In the genomic region with DNA sequence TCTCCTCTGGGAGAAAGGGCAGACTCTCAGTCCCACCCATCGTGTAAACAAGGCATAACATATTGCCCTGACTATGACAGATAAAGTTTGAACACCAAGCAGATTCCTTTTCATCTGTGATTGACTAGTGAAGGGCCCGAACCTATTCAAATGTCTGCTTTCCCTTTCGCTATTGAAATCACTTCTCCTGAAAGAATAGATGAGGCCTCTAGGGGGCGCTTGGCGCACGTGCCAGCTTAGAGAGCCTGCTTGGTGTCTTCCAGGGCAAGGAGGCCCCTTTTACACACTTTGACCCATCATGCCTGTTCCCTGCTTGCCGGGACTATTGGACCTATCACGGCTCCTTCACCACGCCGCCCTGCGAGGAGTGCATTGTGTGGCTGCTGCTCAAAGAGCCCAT, we compare ENCODE assay signal across 9 mouse cellular contexts. TPM values are rescaled to one million over a fixed set of nuclear protein-coding genes. Genes with fewer than 3 reads are reported as not detected.
DNase-seq lines count a peak whose midpoint lies in the region; ATAC-seq and TF ChIP-seq lines count a peak whose summit lies in the region.
"Had no signal": no experiment of that assay in that cellular context is flagged by ENCODE, and none has a peak within 500 bp of the region (broad histone marks: within the 10 kb centered on the region; RNA-seq: fewer than 3 reads in every experiment).

No protein-coding gene starts in this region.

- peaks cover 0 to 5% of the 10 kb centered on the region in 2 experiments; a peak in 1 of 4 replicates for H3K36me3 ChIP-seq in MEL (ENCODE audit: control insufficient read depth in 1 of 2, insufficient read depth in 2 of 2, low read length in 2 of 2)
- no peaks in the 10 kb centered on the region for H3K36me3 ChIP-seq in forebrain, embryonic 13.5 days (ENCODE audit: poor library complexity, severe bottlenecking)
- H3K36me3 ChIP-seq: limb, embryonic 12.5 days had no signal

- DNase-seq in MEL (ENCODE audit: low read depth, low spot score), result peak; percentile 94
- peak; percentile 68 for DNase-seq in heart, postnatal 4 days
- DNase-seq in layer of hippocampus, adult 8-10 months (ENCODE audit: low spot score in 2 of 2), result peak; percentile 45 to 68
- DNase-seq in lung, postnatal 4 days, result peak; percentile 76 to 82
- DNase-seq in retina, postnatal 7 days (ENCODE audit: low read depth, low spot score), result peak; percentile 54
- DNase-seq in urinary bladder, postnatal 25 days (ENCODE audit: low spot score), result peak; percentile 54

- peak overlapping the region; percentile 81 to 90 for H3K4me3 ChIP-seq in MEL (ENCODE audit: control insufficient read depth in 1 of 2, insufficient read depth in 1 of 2, low read depth in 2 of 2, low read length in 2 of 2)
- H3K4me3 ChIP-seq in forebrain, embryonic 13.5 days, result no peak overlapping the region
- H3K4me3 ChIP-seq: limb, embryonic 12.5 days had no signal

- H3K9ac ChIP-seq in MEL (ENCODE audit: control insufficient read depth, low read depth, low read length, poor library complexity, severe bottlenecking), result peak overlapping the region; percentile 68
- no peak overlapping the region for H3K9ac ChIP-seq in forebrain, embryonic 13.5 days
- H3K9ac ChIP-seq: limb, embryonic 12.5 days had no signal

- 0 out of 2 replicates have a peak overlapping the region, but pooled peaks have one; percentile 30 for H3K27ac ChIP-seq in MEL (ENCODE audit: control insufficient read depth, low read depth, low read length)
- no peak overlapping the region for H3K27ac ChIP-seq in forebrain, embryonic 13.5 days
- H3K27ac ChIP-seq: limb, embryonic 12.5 days had no signal

- TF ChIP-seq EP300 in MEL (IDR thresholded peaks at IDR 0.05; ENCODE audit: low read depth in 1 of 2, low read length in 2 of 2), result no peak

- no peaks in the 10 kb centered on the region for H3K9me3 ChIP-seq in MEL (replicated peaks; ENCODE audit: insufficient read depth, low read length)
- no peaks in the 10 kb centered on the region for H3K9me3 ChIP-seq in forebrain, embryonic 13.5 days (replicated peaks)
- H3K9me3 ChIP-seq: limb, embryonic 12.5 days had no signal

- peak; percentile 84 for TF ChIP-seq RAD21 in MEL (IDR thresholded peaks at IDR 0.05; ENCODE audit: low read depth, low read length)

- H3K4me2 ChIP-seq in forebrain, embryonic 13.5 days, result no peak overlapping the region
- H3K4me2 ChIP-seq: limb, embryonic 12.5 days had no signal

- peaks cover 7 to 15% of the 10 kb centered on the region in 2 experiments for H3K4me1 ChIP-seq in MEL (ENCODE audit: control insufficient read depth in 1 of 2, insufficient read depth in 2 of 2, low read length in 2 of 2)
- no peaks in the 10 kb centered on the region for H3K4me1 ChIP-seq in forebrain, embryonic 13.5 days
- H3K4me1 ChIP-seq: limb, embryonic 12.5 days had no signal

- no peak for TF ChIP-seq POLR2A in MEL (IDR thresholded peaks at IDR 0.05; ENCODE audit: control insufficient read depth in 1 of 2, insufficient read depth in 1 of 2, low read depth in 1 of 2, low read length in 2 of 2, poor library complexity in 1 of 2)

- 16% methylated on average over 11 of the region's 11 CpGs for WGBS in forebrain, embryonic 13.5 days

- TF ChIP-seq CTCF in MEL (IDR thresholded peaks at IDR 0.05 in 2 of 3, conservative IDR thresholded peaks at IDR 0.05 in 1 of 3; ENCODE audit: control insufficient read depth in 1 of 3, insufficient read depth in 1 of 3, low read depth in 2 of 3, low read length in 3 of 3, poor library complexity in 1 of 3, severe bottlenecking in 1 of 3), result peak; percentile 73 to 89 (median 85)

- H3K27me3 ChIP-seq in MEL (ENCODE audit: control insufficient read depth in 1 of 2, insufficient read depth in 2 of 2, low read length in 2 of 2), result no peaks in the 10 kb centered on the region
- H3K27me3 ChIP-seq in forebrain, embryonic 13.5 days, result no peaks in the 10 kb centered on the region
- H3K27me3 ChIP-seq: limb, embryonic 12.5 days had no signal

- ATAC-seq in cerebellum, adult (ENCODE audit: insufficient number of reproducible peaks, low FRiP score, low TSS enrichment), result peak; percentile 46; the same call in 1 of the 2 replicates
- peak; percentile 78 for ATAC-seq in forebrain, embryonic 13.5 days

- no peaks in the 10 kb centered on the region for H3K79me2 ChIP-seq in MEL (ENCODE audit: control insufficient read depth, insufficient read depth, low read length, poor library complexity)

TF ChIP-seq in MEL, 35 proteins besides CTCF, POLR2A, EP300 and RAD21:
- TF ChIP-seq CHD1 (IDR thresholded peaks at IDR 0.05; ENCODE audit: low read depth, low read length), result 0 out of 2 replicates have a peak, but pooled peaks have one; percentile 46
- TF ChIP-seq SMC3 (IDR thresholded peaks at IDR 0.05; ENCODE audit: low read depth, low read length), result peak; percentile 78
- peak; percentile 95 for TF ChIP-seq MAX (IDR thresholded peaks at IDR 0.05; ENCODE audit: low read length)
- no peak for TF ChIP-seq POLR2AphosphoS5 (IDR thresholded peaks at IDR 0.05; ENCODE audit: borderline replicate concordance, low read depth, low read length)
- peak; percentile 47; the same call in 1 of the 2 replicates for TF ChIP-seq RCOR1 (IDR thresholded peaks at IDR 0.05; ENCODE audit: low read depth, low read length)
- peak; percentile 100 for TF ChIP-seq BHLHE40 (IDR thresholded peaks at IDR 0.05; ENCODE audit: borderline replicate concordance, low read depth, low read length)
- TF ChIP-seq MXI1 (IDR thresholded peaks at IDR 0.05; ENCODE audit: low read depth, low read length), result peak; percentile 72
- TF ChIP-seq MAZ (IDR thresholded peaks at IDR 0.05; ENCODE audit: low read depth, low read length), result no peak
- peak; percentile 30; the same call in 1 of the 2 replicates for TF ChIP-seq TBP (IDR thresholded peaks at IDR 0.05; ENCODE audit: low read depth, low read length)
- TF ChIP-seq MYC (IDR thresholded peaks at IDR 0.05; ENCODE audit: low read depth, low read length), result peak; percentile 98
- no peak for TF ChIP-seq ZNF384 (IDR thresholded peaks at IDR 0.05; ENCODE audit: low read depth, low read length)
- peak; percentile 20; the same call in 1 of the 2 replicates for TF ChIP-seq HCFC1 (IDR thresholded peaks at IDR 0.05; ENCODE audit: low read depth, low read length)
- no peak for TF ChIP-seq USF2 (IDR thresholded peaks at IDR 0.05; ENCODE audit: borderline replicate concordance in 1 of 2, insufficient read depth in 1 of 2, low read depth in 1 of 2, low read length in 2 of 2)
- TF ChIP-seq SIN3A (IDR thresholded peaks at IDR 0.05; ENCODE audit: low read length), result peak; percentile 86
- peak; percentile 60 for TF ChIP-seq ZC3H11A (IDR thresholded peaks at IDR 0.05; ENCODE audit: low read depth, low read length)
- TF ChIP-seq ZKSCAN1 (IDR thresholded peaks at IDR 0.05; ENCODE audit: low read depth, low read length), result no peak
- no peak for TF ChIP-seq GABPA (IDR thresholded peaks at IDR 0.05; ENCODE audit: low read depth, low read length)
- TF ChIP-seq JUND (IDR thresholded peaks at IDR 0.05; ENCODE audit: low read depth, low read length), result no peak
- no peak for TF ChIP-seq TAL1 (IDR thresholded peaks at IDR 0.05; ENCODE audit: low read length)
- peak; percentile 74; the same call in 1 of the 2 replicates for TF ChIP-seq ETS1 (IDR thresholded peaks at IDR 0.05; ENCODE audit: low read depth, low read length)
- no peak for TF ChIP-seq MYB (IDR thresholded peaks at IDR 0.05; ENCODE audit: low read depth, low read length)
- peak; percentile 65; the same call in 1 of the 2 replicates for TF ChIP-seq USF1 (IDR thresholded peaks at IDR 0.05; ENCODE audit: low read depth, low read length)

RNA-seq across cellular contexts. Expression of gene Car3, which starts 6.5 kb away (rescaled TPM):
- 1.7 and 1.8 TPM in 2 replicates for total RNA-seq in MEL (2012; rRNA removed)
- 1 to 10 TPM in 1 of 2 experiments, not detected in 1; 4.9 TPM for polyA plus RNA-seq in MEL (2012; ENCODE audit: insufficient read depth in 1 of 2, insufficient read length in 2 of 2, low read depth in 1 of 2, low replicate concordance in 2 of 2, missing spikeins in 1 of 2)
- polyA plus RNA-seq in forebrain, embryonic 13.5 days (2015; fragmentation: Nextera tagmentation; extraction: Ambion mirVana), result 1.6 and 1.8 TPM in 2 replicates
- 10 to 100 TPM; 22.0 to 45.6 TPM for total RNA-seq in heart, postnatal 4 days (2021)
- 1 to 10 TPM in 2 of 4 experiments, under 1 TPM in 2; 0.56 to 1.3 (median 1.00) TPM for total RNA-seq in layer of hippocampus, adult 8-10 months (2022)

RNA-seq across cellular contexts. Expression of gene Car2, which starts 16.3 kb away (rescaled TPM):
- total RNA-seq in MEL (2012; rRNA removed), result 235 and 397 TPM in 2 replicates
- polyA plus RNA-seq in MEL (2012; ENCODE audit: insufficient read depth in 1 of 2, insufficient read length in 2 of 2, low read depth in 1 of 2, low replicate concordance in 2 of 2, missing spikeins in 1 of 2), result 100 to 1,000 TPM; 109 to 369 TPM
- 24.2 and 27.6 TPM in 2 replicates for polyA plus RNA-seq in forebrain, embryonic 13.5 days (2015; fragmentation: Nextera tagmentation; extraction: Ambion mirVana)
- 10 to 100 TPM in 1 of 2 experiments, 1 to 10 TPM in 1; 9.8 to 11.8 TPM for total RNA-seq in heart, postnatal 4 days (2021)
- 100 to 1,000 TPM; 143 to 172 (median 162) TPM for total RNA-seq in layer of hippocampus, adult 8-10 months (2022)

Comparison
In these comparisons a context has a peak if more than half of its experiments do, and no peak if none do; other contexts are left out.
1. RNA of gene Car2, which starts 16.3 kb away (total RNA-seq): 235 to 397 TPM in MEL and 143 to 172 TPM in layer of hippocampus, adult 8-10 months; 9.8 to 11.8 TPM in heart, postnatal 4 days; every median in the first group is over 10 times any median in the second.
2. Peak in every context shown above with its lines, with median percentiles within 50 percentile points of each other: DNase-seq.